Mouse (Mus musculus): ENCODE results near the gene Slamf6.
"Not testable (repeated sequence)": the region's sequence is repeated elsewhere in the genome, so short reads cannot be mapped to it uniquely, and the experiment has no call there.

Gene Slamf6

GRCm38 (mm10) chr1:171960726-171961125, 43.4 kb downstream of the Slamf6 start:
- no peak for DNase-seq

GRCm38 (mm10) chr1:171961704-171962103, 44.4 kb downstream of the Slamf6 start:
- DNase-seq, result peak; percentile 23 to 55

GRCm38 (mm10) chr1:171963613-171964012, 46.3 kb downstream of the Slamf6 start:
- no peak for DNase-seq

GRCm38 (mm10) chr1:171966054-171966790, 48.9 kb downstream of the Slamf6 start:
- no peak for DNase-seq

GRCm38 (mm10) chr1:171969221-171969620, 51.9 kb downstream of the Slamf6 start:
- no peak for DNase-seq

GRCm38 (mm10) chr1:171970854-171971586, 53.7 kb downstream of the Slamf6 start:
- DNase-seq, result no peak

- not testable (repeated sequence) for DNase-seq
These were observed 57.0 kb downstream of the Slamf6 start for GRCm38 (mm10) chr1:171974361-171974760.

- no peak for DNase-seq
These were observed 58.1 kb downstream of the Slamf6 start for GRCm38 (mm10) chr1:171975377-171975776.

GRCm38 (mm10) chr1:171975831-171976230, 58.5 kb downstream of the Slamf6 start:
- DNase-seq, result no peak

- no peak for DNase-seq
These were observed 59.7 kb downstream of the Slamf6 start for GRCm38 (mm10) chr1:171976826-171977539.

- DNase-seq, result no peak
These were observed 60.6 kb downstream of the Slamf6 start for GRCm38 (mm10) chr1:171977891-171978290.

- no peak for DNase-seq
These were observed 62.8 kb downstream of the Slamf6 start for GRCm38 (mm10) chr1:171979969-171980730.

- no peak for DNase-seq
These were observed 64.9 kb downstream of the Slamf6 start for GRCm38 (mm10) chr1:171982170-171982569.

- DNase-seq, result no peak
These were observed 65.4 kb downstream of the Slamf6 start for GRCm38 (mm10) chr1:171982740-171983139.

- DNase-seq, result no peak
These were observed 66.2 kb downstream of the Slamf6 start for GRCm38 (mm10) chr1:171983372-171984001.

GRCm38 (mm10) chr1:171984121-171984520, 66.8 kb downstream of the Slamf6 start:
- DNase-seq, result no peak

GRCm38 (mm10) chr1:171991883-171992282, 74.6 kb downstream of the Slamf6 start:
- DNase-seq, result no peak

GRCm38 (mm10) chr1:171992901-171993530, 75.7 kb downstream of the Slamf6 start:
- no peak for DNase-seq

GRCm38 (mm10) chr1:171994501-171994900, 77.2 kb downstream of the Slamf6 start:
- DNase-seq, result no peak

- DNase-seq, result no peak
These were observed 77.8 kb downstream of the Slamf6 start for GRCm38 (mm10) chr1:171994918-171995715.

- no peak for DNase-seq
These were observed 79.4 kb downstream of the Slamf6 start for GRCm38 (mm10) chr1:171996701-171997100.
